Mouse (Mus musculus): ENCODE measurements around the gene H3f3b. TPM values are rescaled to one million over a fixed set of nuclear protein-coding genes. Genes with fewer than 3 reads are reported as not detected.
"Not testable (repeated sequence)": the region's sequence is repeated elsewhere in the genome, so short reads cannot be mapped to it uniquely, and the experiment has no call there.

Gene H3f3b
- total RNA-seq, 2 experiments from 2014 or later: 252 TPM

DNA sequence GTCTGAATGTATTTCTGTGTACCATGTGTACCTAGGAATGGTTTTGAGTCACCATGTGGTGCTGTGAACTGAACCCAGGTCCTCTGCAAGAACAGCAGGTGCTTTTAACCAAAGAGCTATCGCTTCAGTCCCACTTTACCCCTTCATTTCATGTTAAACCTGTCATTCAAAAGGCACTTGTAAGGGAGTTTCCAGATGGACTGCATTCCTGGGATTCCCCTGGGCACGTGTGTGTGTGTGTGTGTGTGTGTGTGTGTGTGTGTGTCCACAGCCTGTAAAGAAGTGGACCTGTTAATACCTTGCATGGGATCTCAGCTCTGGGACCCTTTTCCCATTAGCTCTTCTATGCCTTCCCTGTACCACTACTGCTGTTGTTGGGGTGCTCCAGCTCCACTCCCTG lies 21.8 kb upstream of the H3f3b start:
- no peak for DNase-seq

DNA sequence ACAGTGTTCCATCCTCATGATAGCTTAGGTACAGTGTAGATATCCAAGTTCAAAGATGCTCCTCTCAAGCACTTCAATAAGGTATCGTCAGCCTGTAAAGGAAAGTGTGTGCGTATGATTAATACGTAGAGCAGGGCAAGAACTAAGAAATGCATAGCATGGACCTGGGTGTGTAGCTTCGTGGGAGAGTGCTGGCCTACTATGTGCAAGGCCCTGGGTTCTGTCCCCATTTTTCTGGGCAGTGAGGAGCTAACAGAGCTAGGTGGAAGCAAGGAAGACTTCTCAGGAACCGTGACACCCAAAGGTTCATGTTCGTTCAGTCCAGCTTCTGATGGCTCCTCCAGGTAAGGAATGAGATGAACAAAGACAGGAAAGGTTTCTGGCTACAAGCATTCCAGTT lies 17.4 kb upstream of the H3f3b start:
- no peak for DNase-seq

DNA sequence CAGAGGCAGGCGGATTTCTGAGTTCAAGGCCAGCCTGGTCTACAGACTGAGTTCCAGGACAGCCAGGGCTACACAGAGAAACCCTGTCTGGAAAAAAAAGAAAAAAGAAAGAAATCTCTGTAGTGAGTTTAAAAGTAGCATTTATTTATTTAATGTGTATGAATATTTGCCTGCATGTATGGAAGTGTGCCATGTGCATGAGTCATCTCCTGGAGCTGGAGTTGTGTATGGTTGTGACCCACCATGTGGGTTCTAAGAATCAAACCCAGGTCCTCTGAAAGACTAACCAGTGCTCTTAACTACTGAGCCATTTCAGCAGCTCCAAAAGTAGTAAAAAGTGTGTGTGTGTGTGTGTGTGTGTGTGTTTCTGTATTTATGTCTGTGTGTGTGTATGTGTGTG lies 15.5 kb upstream of the H3f3b start:
- no peak for DNase-seq

DNA sequence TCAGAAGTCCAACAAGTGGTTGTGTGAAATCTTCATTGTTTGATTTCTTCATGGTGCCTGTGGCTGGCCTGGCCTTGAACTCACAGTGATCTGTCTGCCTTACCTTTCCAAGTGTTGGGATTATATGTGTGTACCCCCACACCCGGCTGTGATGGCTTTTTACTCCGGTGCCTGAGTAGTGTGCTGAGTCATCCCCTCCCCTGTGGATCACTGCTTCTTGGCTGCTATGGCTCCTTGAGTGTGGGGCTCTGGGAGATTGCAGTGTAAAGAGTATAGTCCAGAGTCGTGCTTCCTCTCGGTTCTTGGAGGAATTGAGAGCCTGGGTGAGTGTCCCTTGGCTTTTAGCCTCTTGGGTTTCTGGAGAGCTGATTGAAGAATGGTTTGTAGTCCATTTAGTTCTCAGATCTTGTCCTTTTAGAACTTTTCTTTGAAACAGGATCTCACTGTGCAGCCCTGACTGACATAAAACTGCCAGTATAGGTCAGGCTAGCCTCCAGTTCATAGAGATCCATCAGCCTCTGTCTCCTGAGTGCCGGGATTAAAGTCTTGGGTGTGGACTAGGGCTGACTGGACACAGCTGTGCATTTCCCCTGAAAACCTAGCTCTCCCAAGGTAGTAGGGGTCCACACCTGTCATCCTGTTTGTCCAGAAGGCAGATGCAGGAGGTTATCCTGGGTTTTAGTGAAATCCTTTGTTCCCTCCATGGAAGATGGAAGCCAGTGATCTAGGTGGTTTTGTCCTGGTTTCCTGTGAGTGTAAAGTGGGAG lies 14.8 kb upstream of the H3f3b start:
- DNase-seq: no peak

DNA sequence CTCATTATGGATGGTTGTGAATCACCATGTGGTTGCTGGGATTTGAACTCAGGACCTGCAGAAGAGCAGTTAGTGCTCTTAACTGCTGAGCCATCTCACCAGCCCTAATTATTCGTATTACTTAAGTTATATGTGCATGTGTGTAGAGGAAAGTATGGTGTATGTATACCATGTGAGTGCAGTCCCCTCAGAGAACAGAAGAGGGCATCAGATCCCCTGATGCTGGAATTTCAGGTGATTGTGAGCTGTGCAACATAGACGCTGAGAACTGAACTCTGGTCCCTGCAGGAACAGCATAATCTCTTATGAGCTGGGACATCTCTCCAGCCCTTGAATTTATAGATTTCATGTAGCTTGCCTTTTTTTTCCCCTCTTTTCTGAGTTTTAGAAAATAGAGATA lies 14.1 kb upstream of the H3f3b start:
- DNase-seq: no peak

DNA sequence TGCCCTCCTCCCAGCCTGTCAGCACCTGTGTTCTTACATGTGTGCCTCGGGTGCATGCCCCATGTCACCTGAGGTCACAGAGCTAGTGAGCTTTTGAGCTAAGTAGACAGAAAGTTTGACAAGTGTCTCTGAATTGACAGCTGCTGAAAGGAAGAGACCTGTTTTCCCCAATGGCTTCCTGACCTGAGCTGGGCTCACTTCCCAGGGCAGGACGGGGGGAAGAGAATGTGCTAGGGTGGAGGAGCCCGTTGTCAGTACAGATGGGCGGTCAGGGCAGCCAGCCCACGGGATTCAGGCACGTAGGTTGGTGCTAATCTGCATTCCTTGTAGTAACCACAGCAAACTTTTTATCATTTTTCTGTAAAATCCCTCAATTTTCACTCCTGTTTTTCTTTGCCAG lies 12.8 kb upstream of the H3f3b start:
- DNase-seq: no peak

DNA sequence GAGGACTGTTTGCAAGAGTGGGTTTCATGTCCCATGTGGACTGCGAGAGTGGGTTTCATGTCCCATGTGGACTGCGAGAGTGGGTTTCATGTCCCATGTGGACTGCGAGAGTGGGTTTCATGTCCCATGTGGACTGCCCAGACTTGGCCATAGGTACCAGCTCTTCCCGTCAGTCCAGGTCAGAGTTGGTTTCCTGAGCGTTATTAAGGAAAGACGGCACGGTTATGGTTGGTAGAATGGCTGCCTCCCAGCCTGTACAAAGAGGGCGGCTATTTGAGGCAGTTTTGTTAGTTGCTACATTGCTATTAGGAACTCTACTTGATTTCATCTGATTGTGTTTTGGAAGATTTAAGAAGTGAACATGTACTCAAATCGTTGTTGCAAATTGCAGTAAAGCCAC lies 10.1 kb upstream of the H3f3b start:
- no peak for DNase-seq

DNA sequence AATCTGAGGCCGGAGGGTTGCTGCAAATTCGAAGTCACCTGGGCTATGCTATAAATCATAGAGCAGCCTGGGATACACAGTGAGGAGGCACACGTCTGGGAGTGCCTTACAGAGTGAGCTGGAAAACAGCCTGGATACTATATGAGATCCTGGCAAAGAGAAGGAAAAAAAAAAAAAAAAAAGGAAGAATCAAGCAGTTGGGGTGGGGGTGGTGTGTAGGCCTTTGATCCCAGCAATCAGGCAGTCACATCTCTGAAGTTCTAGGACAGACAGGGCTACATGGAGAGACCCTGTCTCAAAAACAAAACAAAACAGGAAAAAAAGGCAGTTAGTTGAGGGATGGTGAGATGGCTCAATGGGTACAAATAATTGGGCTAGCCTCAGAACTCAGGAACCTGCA lies 8.9 kb upstream of the H3f3b start:
- no peak for DNase-seq

DNA sequence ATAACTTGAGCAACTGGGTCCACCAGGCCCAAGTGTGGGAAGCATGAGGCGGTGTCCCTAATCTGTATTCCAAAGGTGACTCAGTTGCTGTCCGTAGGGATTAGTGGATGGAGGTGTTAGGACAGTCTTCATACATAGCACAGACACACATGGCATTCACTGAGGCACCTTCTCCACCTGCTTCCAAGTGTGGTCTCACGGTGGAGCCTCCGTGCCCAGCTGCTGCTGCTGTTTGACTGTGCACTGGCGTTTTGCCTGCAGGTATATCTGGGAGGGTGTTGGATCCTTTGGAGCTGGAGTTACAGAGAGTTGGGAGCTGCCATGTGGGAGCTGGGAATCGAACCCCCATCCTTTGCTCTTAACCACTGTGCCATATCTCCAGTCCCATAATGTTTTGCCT lies 6.8 kb upstream of the H3f3b start:
- DNase-seq: no peak

DNA sequence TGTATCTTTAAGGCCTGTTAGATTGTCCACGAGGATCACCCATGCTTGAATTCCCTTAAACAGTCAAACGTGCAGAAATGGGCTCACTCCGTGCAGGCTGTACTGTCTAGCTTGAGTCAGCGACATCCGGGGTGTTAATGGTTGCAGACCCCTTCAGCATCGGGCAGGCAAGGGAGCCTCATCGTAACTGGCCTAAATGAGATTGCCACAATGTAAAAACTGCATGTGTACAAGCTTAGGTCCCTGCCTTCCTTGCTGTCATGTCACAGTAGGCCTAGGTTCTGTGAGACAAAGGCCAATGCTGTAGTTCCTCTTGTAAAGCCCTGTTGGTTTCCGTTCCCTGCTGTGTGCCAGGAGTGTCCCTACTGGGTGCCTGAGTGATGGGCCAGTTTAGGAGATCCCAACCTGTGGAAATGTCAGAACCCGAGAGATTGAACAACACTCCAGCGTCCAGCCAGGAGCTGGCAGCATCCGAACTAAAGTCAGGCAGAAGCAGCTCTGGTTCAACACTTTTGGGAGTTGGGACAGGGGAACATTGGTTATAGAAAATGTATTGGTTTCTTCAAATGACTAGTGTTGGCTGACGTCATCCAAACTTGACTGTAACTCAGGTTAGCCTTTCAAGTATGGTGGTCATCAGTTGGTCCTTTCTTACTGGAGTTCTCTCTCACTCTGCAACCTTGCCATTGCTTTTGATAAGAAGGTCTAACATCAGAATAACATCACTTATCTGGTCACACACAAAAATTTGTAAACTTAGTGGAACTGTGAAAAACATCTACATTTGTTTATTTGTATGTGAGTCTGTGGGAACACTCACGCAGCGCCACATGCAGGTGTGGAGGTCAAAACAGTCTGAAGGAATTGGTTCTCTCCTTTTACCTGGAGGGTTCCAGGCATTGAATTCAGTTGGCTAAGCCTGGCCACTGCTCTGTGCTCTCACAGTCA lies 3.4 kb upstream of the H3f3b start:
- DNase-seq: no peak

DNA sequence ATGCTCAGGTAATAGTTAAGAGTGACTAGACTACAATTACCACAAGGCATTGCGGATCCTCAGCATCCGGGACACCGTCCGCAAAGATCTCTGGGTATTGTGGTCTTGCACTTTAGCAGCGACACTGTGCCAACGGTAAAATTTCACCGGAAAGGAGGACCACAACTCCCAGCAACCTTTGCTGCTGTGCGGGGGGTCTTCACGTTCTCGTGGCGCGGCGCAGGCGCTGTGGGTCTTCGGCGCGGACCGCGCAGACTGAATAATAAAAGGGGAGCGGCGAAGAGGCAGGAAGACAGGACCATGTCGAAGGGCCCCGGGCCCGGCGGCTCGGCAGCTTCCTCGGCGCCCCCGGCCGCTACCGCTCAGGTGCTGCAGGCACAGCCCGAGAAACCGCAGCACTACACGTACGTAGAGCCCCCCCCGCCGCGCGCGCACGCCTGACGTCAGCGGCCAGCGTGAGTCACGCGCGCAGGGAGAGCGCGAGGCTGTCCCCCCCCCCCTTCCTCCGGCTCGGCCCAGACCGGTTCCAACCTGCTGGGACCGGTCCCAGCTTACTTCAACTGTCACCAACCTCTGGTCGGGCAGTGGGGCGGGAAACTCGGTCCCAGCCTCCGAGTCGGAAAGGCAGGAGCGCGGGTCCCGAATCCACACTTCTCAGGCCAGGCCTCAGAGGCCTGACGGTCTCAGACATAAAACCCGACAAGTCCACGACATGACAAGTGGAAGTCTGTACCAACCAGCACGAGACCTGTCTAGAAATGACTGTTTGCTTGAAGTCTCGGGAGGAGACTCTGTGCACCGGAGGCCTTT lies 2.5 kb upstream of the H3f3b start, which contains the start of gene Unk:
TSS of gene Unk (plus strand) at position 235 of the 810 bp plus-strand sequence.
- DNase-seq: peak; percentile 94

DNA sequence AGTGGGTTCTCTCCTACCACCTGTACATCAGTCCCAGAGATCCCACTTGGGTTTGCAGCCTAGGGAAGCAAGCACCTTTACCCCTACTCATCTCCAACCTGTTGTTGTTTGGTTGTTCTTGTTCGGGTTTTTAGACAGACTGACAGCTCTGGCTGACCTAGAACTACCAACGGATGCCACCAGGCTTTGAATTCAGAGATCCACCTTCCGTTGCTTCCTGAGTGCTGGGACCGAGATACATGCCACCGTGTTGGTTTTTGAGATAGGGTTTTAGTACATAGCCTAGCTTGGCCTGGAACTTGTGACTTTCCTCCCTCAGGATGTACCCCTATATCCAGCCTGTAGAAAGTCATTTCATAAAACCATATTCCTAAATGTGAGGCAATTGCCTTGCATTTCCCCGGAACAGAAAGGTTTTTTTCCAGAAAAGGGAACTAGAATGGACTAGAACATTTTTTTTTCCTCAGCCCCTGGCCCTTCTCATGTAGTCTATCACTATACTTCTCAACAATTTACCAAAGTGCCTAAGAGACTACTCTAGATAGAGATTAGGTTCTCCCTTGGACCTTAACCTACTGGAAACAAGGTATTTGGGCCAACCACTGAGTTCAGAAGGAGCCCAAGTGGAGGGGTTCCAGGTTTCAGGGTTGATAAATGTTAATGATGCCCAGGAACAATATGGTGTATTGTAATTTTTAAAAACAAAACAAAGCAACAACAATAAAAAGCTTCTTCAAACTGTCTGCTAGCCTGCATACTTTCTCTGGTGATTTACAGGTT lies 1.5 kb upstream of the H3f3b start:
- DNase-seq: no peak

DNA sequence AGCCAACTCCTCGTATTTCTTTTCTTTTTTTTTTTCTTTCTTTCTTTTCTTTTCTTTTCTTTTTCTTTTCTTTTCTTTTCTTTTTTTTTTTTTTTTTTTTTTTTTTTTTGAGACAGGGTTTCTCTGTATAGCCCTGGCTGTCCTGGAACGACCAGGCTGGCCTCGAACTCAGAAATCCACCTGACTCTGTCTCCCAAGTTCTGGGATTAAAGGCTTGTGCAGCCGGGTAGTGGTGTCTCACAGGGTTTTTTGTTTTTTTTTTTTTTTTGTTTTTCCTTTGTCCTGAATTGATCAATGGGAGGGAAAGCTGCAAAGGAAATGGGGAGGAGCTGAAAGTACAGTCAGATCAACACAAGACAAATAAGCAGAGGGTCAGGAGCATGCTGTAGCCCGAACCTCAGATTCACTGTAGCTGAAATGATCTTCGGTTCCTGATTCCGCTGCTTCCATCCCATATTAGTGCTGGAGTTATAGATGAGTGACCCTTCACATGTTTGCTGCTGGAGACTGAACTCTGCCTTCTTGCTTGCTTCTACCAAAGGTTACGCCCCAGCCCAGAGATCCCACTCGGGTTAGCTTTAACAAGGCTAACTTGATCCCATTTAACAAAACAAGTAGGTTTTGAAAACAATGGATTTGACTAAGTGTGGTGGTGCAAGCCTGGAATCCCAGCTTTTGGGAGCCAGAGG lies 559 bp upstream of the H3f3b start:
- DNase-seq: no peak

DNA sequence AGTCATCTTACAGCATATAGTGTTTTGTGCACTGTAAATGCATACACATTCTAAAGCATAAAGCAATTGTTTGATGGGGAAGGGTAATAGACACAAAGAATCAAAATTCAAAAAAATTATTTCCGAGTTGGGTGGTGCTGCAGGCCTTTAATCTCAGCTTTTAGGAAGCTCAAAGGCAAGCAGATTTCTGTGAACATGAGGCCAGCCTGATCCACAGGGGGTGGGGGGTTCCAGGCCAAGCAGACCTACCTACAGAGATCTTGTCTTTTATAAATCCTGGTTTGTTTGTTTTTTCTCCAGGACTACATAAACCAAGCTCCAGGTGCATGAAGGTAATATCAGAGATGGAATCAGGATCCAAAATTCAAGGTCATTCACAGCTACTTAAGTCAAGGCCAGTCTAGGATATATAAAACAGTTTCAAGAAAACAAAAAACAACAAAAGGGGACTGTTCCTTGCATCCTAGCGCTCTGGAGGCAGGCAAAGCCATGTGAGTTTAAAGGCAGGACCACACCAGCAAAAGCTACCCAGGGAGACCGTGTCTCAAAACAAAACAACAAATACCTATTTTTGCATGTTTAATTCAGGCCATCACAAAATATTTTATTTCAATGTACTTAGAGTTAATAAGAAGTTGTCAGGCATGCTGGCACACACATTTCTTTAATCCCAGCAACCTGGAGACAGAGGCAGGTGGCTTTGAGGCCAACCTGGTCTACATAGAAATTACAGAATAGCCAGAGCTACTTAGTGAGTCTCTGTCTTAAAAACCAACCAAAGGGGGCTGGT lies 2.5 kb downstream of the H3f3b start:
- no peak for DNase-seq

DNA sequence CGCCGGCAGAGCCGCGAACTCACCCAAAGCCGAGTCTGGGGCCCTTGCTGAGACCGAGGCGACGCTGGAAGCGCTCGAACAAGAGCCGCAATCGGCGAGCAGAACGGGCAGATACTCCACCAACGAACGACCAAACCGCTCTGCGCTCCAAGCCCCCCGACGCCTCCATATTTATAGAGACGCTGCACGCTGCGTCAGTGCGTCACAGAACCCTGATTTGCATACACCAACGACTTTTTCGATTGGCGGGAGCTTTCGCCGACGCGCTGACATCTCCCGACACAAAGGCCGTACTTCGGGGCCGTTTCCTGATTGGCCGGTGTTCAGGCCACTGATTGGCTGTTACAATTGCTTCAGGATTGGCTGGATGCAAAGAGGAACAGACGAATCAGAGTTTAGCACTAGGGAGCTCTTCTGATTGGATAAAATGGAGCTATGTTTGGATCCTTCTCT lies 3.4 kb downstream of the H3f3b start:
- DNase-seq: peak; percentile 93

DNA sequence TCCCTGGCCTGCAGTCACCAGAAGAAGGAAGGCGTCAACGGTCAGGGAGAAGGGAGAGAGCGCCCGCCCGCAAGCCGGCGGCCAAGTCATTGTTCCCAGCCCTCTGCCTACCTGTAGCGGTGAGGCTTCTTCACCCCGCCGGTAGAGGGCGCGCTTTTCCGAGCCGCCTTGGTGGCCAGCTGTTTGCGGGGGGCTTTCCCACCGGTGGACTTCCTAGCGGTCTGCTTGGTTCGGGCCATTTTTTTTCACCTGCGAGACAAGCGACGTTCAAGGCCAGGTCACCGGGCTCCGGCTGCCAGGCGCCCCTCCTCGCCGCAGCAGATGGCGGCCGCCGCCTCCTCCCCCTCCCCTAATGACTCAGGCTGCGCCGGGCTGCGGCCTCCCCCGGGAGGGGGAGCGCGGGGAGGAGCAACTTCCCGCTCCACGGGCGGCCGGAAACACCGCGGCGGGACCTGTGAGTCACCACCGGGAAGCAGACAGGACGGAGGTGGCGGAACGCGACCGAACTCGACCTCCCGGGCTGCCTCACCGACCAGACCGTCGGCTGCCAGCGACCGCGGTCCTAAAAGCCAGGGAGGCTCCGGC lies 3.9 kb downstream of the H3f3b start:
- DNase-seq: peak; percentile 75

DNA sequence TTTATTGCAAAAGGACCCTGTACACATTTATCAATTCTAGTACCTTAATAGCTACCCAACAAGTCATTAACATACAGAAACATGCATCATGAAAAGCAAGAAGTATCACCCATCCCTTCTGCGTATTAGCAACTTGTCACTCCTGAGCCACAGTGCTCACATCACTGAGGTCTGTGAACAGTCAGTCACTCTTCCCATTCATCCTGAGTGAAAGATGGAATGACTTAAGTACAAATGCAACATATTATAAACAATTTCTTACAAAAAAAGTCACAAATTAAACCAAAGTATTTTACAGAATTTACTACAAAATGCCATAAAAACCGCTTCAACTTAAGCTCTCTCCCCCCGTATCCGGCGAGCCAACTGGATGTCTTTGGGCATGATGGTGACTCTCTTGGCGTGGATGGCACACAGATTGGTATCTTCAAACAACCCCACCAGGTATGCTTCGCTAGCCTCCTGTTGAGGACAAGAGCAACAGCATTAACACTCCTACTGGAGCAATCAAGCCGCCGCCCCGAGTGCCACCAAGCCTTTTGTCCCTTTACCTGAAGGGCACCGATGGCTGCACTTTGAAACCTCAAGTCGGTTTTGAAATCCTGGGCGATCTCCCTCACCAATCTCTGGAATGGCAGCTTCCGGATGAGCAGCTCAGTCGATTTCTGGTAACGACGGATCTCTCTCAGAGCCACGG lies 4.5 kb downstream of the H3f3b start:
- not testable (repeated sequence) for DNase-seq

DNA sequence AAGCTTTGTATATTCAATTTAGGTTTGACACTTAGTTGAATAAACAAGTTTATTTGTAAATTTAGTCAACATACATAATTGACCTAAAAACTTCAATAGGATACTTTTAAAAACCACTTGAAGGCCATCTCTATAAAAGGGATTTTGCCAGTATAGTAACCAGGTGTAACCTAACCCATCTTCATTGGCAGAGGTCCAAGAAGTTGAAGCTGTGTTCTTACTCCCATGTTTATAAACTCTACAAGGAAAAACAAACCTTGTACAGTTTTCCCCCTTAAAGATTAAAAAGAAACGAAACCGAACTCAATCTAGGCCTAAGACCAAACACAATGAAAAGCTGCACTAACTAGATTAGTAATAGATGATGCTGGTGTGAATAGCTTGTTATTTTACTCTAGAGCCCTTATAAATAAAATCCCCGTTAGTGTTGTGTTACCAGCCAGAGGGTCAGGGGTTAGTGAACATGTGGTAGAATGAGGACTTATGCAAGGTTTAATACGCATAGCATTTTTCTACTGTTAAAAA lies 5.4 kb downstream of the H3f3b start:
- no peak for DNase-seq

Measured in gastrocnemius, postnatal 10 days (tissue).